Mouse (Mus musculus): ENCODE measurements at regions not wholly inside any gene's neighbourhood (a gene's known extent, or its start where the extent isn't known, plus 50 kb on each side); places are given as distances from the start of the nearest gene placed in this dataset.

DNA sequence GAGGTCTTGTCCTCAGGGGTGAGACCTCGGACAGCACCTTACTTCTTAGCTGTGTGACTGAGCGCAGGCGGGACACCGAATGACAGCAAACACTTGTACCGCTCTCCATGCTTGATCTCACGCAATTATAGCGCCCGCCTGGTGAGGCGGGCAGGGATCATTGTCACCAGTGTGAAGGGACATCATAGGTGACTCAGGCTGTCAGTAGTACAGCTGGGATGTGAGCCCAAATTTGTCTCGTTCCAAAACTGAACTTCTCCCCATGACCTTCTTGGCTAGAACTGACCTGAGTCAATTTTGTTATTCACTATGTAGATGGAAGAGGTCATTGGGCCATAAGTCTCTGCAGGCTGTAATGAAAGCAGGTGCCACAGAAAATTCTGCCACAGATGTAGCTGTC is 104.1 kb upstream of the Rad23b start:
- no peak for TF ChIP-seq CTCF (IDR thresholded peaks at IDR 0.05; ENCODE audit: low read depth, low read length)
- TF ChIP-seq POLR2A (IDR thresholded peaks at IDR 0.05; ENCODE audit: borderline replicate concordance, low read depth, low read length) = no peak

All from bone marrow macrophage, adult 2 months (primary cell).